Mouse (Mus musculus) mature B cell (primary cell): ENCODE data around the gene Lrrtm1.

Experiments
- in situ Hi-C: fragments of 300-500 bp; cut with MboI; formaldehyde crosslinking; loops from 2 replicates; pipeline ENCODE4 v1.14.3; 2019

The Lrrtm1 gene

DNA sequence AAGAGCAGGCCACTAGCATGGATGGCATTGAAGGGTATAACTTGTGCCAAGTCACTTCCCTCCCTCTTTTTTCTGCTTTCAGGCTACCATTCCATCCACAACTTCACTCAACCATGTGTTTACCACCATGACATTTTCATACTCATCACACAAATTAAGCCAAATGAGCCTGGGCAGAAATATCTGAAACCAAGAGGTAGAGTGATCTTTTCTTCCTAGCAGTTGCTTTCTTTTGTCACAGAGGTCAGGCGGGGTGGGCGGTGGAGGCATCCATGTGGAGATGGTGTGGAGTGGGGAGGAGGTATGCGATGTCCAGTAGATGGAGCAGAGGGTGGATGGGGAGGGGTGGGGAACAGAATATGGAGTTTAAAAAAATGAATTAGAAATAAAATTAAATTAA is 64.3 kb downstream of the Lrrtm1 start:
- in situ Hi-C loops = no loop called here
